ENCODE assay signal across 15 mouse cellular contexts in genomic region chr3:135729575-135729974, GRCm38 (mm10). TPM values are rescaled to one million over a fixed set of nuclear protein-coding genes. Genes with fewer than 3 reads are reported as not detected.
DNase-seq lines count a peak whose midpoint lies in the region; ATAC-seq and TF ChIP-seq lines count a peak whose summit lies in the region.
"Had no signal": no experiment of that assay in that cellular context is flagged by ENCODE, and none has a peak within 500 bp of the region (broad histone marks: within the 10 kb centered on the region; RNA-seq: fewer than 3 reads in every experiment).

No protein-coding gene starts in this region.

- no peak overlapping the region for H3K9ac ChIP-seq in forebrain, embryonic 14.5 days (ENCODE audit: low read length)
- no peak overlapping the region for H3K9ac ChIP-seq in forebrain, embryonic 12.5 days
- H3K9ac ChIP-seq: forebrain, embryonic 13.5 days; limb, embryonic 13.5 days; midbrain, embryonic 13.5 days had no signal

- H3K27me3 ChIP-seq in forebrain, embryonic 14.5 days (replicated peaks; ENCODE audit: control insufficient read depth, insufficient read depth, low read length) = no peaks in the 10 kb centered on the region
- no peaks in the 10 kb centered on the region for H3K27me3 ChIP-seq in forebrain, embryonic 12.5 days
- H3K27me3 ChIP-seq in forebrain, embryonic 10.5 days (ENCODE audit: poor library complexity, severe bottlenecking) = no peaks in the 10 kb centered on the region
- H3K27me3 ChIP-seq: forebrain, embryonic 13.5 days; limb, embryonic 13.5 days; midbrain, embryonic 13.5 days had no signal

- intact Hi-C loops in gastrocnemius, postnatal 14 days (cut with DNase I; ENCODE audit: low total_unique reads) = loop anchor here (5.0 to 10.0 kb wide), 2 partner anchors 325 to 442 kb away; no protein-coding TSS in a partner anchor

- no peak overlapping the region for H3K27ac ChIP-seq in forebrain, embryonic 14.5 days (ENCODE audit: low read depth, low read length)
- H3K27ac ChIP-seq in forebrain, embryonic 12.5 days = no peak overlapping the region
- H3K27ac ChIP-seq in layer of hippocampus, adult 2 months = peak overlapping the region; percentile 70
- no peak overlapping the region for H3K27ac ChIP-seq in forebrain, embryonic 10.5 days
- H3K27ac ChIP-seq: forebrain, embryonic 13.5 days; limb, embryonic 13.5 days; midbrain, embryonic 13.5 days had no signal

- H3K9me3 ChIP-seq in forebrain, embryonic 14.5 days (replicated peaks; ENCODE audit: control insufficient read depth, low read length) = no peaks in the 10 kb centered on the region
- H3K9me3 ChIP-seq in forebrain, embryonic 12.5 days = no peaks in the 10 kb centered on the region
- H3K9me3 ChIP-seq in forebrain, embryonic 10.5 days = no peaks in the 10 kb centered on the region
- H3K9me3 ChIP-seq: forebrain, embryonic 13.5 days; limb, embryonic 13.5 days; midbrain, embryonic 13.5 days had no signal

- ATAC-seq in forebrain, embryonic 14.5 days = no peak
- no peak for ATAC-seq in forebrain, embryonic 12.5 days (ENCODE audit: low FRiP score)
- ATAC-seq: forebrain, embryonic 13.5 days; inflammation-experienced regulatory T-cells, adult 6 months; midbrain, embryonic 13.5 days had no signal

- WGBS in forebrain, embryonic 14.5 days = 32% methylated on average over 5 of the region's 5 CpGs
- WGBS in forebrain, embryonic 12.5 days = 72% methylated on average over 5 of the region's 5 CpGs
- 90% methylated on average over 5 of the region's 5 CpGs for WGBS in forebrain, embryonic 10.5 days

- peak; percentile 69 for DNase-seq in forebrain, embryonic 14.5 days (ENCODE audit: low spot score)
- peak; percentile 79 for DNase-seq in Muller cell, postnatal 12 days (ENCODE audit: inconsistent ontology term)
- peak; percentile 47 for DNase-seq in gastrocnemius, postnatal 14 days
- DNase-seq in layer of hippocampus, adult 2 months (ENCODE audit: low spot score in 2 of 2) = peak; percentile 31 to 37
- DNase-seq in testis, postnatal 10 days (ENCODE audit: low spot score) = no peak
- no peak for DNase-seq in forebrain, embryonic 10.5 days (ENCODE audit: extremely low spot score, low spot score)
- no peak for DNase-seq in right cerebral cortex, adult 18-20 months
- DNase-seq: cerebellum, postnatal 14 days; right cerebral cortex, postnatal 25 days; thymus, postnatal 4 days had no signal

- H3K4me3 ChIP-seq in forebrain, embryonic 14.5 days (ENCODE audit: low read depth, low read length) = no peak overlapping the region
- no peak overlapping the region for H3K4me3 ChIP-seq in forebrain, embryonic 12.5 days (replicated peaks)
- H3K4me3 ChIP-seq in layer of hippocampus, adult 2 months = no peak overlapping the region
- no peak overlapping the region for H3K4me3 ChIP-seq in forebrain, embryonic 10.5 days
- H3K4me3 ChIP-seq: forebrain, embryonic 13.5 days; limb, embryonic 13.5 days; midbrain, embryonic 13.5 days had no signal

- H3K4me2 ChIP-seq in forebrain, embryonic 14.5 days (ENCODE audit: low read length) = no peak overlapping the region
- no peak overlapping the region for H3K4me2 ChIP-seq in forebrain, embryonic 12.5 days
- H3K4me2 ChIP-seq: forebrain, embryonic 13.5 days; limb, embryonic 13.5 days; midbrain, embryonic 13.5 days had no signal

- no peak for TF ChIP-seq CTCF in layer of hippocampus, adult 2 months (conservative IDR thresholded peaks at IDR 0.05)

- H3K4me1 ChIP-seq in forebrain, embryonic 14.5 days (ENCODE audit: control insufficient read depth, insufficient read depth, low read length) = no peaks in the 10 kb centered on the region
- H3K4me1 ChIP-seq in forebrain, embryonic 12.5 days = peaks cover 4% of the 10 kb centered on the region; the same call in 1 of the 2 replicates
- 0 out of 2 replicates have a peak, but pooled peaks cover 3% of the 10 kb centered on the region for H3K4me1 ChIP-seq in forebrain, embryonic 10.5 days
- H3K4me1 ChIP-seq: limb, embryonic 13.5 days had no signal

- H3K36me3 ChIP-seq in forebrain, embryonic 14.5 days (ENCODE audit: control insufficient read depth, insufficient read depth, low read length) = no peaks in the 10 kb centered on the region
- no peaks in the 10 kb centered on the region for H3K36me3 ChIP-seq in forebrain, embryonic 12.5 days (replicated peaks)
- H3K36me3 ChIP-seq in forebrain, embryonic 10.5 days (replicated peaks) = no peaks in the 10 kb centered on the region
- H3K36me3 ChIP-seq: limb, embryonic 13.5 days; midbrain, embryonic 13.5 days had no signal

RNA-seq across cellular contexts. Expression of gene Nfkb1, which starts 38.2 kb away (rescaled TPM):
- polyA plus RNA-seq in forebrain, embryonic 14.5 days (2014; fragmentation: Nextera tagmentation; extraction: Ambion mirVana) = 7.2 TPM in 2 replicates
- 9.0 and 9.7 TPM in 2 replicates for polyA plus RNA-seq in forebrain, embryonic 12.5 days (2016; fragmentation: Nextera tagmentation; extraction: Ambion mirVana)
- total RNA-seq in gastrocnemius, postnatal 14 days (2021) = 10 to 100 TPM; 20.2 to 20.5 TPM
- total RNA-seq in layer of hippocampus, adult 2 months (2021) = 10 to 100 TPM; 23.0 to 27.9 TPM
- 10.9 and 12.8 TPM in 2 replicates for polyA plus RNA-seq in forebrain, embryonic 10.5 days (2016; fragmentation: Nextera tagmentation; extraction: Ambion mirVana)

Comparison
In these comparisons a context has a peak if more than half of its experiments do, and no peak if none do; other contexts are left out.
1. DNase-seq: peak in forebrain, embryonic 14.5 days (single experiment), Muller cell, postnatal 12 days (single experiment), gastrocnemius, postnatal 14 days (single experiment) and layer of hippocampus, adult 2 months (2 of 2); none in testis, postnatal 10 days (single experiment), forebrain, embryonic 10.5 days (single experiment) and right cerebral cortex, adult 18-20 months (single experiment).